In genomic region chr6:28421469-28422000, GRCm38 (mm10) we compare ENCODE assay signal across 8 mouse cellular contexts. TPM values are rescaled to one million over a fixed set of nuclear protein-coding genes. Genes with fewer than 3 reads are reported as not detected.
A peak's percentile ranks its signal among the peaks of the same experiment; 100 is the strongest.
DNase-seq lines count a peak whose midpoint lies in the region; ATAC-seq lines count a peak whose summit lies in the region.

No protein-coding gene starts in this region.

- ATAC-seq in heart, embryonic 13.5 days (ENCODE audit: extremely low read depth, insufficient number of reproducible peaks, low FRiP score, low TSS enrichment) = peak; percentile 86
- peak; percentile 87 for ATAC-seq in liver, embryonic 12.5 days
- ATAC-seq in stomach, embryonic 15.5 days (ENCODE audit: insufficient read depth, low FRiP score, low read depth) = peak; percentile 92

- peak; percentile 98 for DNase-seq in CD4-positive, CD25-positive, alpha-beta regulatory T cell, adult 2 months (ENCODE audit: low read depth, low spot score)
- peak; percentile 82 for DNase-seq in fat pad, adult 2 months (ENCODE audit: extremely low read depth, low read depth, low spot score)
- DNase-seq in kidney, postnatal 10 days = peak; percentile 97
- peak; percentile 91 to 96 for DNase-seq in natural killer cell, adult 2 months (ENCODE audit: low spot score in 2 of 2)

- H3K27me3 ChIP-seq in heart, embryonic 13.5 days (replicated peaks) = no peaks in the 10 kb centered on the region
- no peaks in the 10 kb centered on the region for H3K27me3 ChIP-seq in liver, embryonic 12.5 days (replicated peaks)
- no peaks in the 10 kb centered on the region for H3K27me3 ChIP-seq in stomach, embryonic 15.5 days (replicated peaks)

- peak overlapping the region; percentile 91 for H3K4me3 ChIP-seq in brown adipose tissue, adult 24 weeks (ENCODE audit: insufficient read depth, low read depth, low read length)
- H3K4me3 ChIP-seq in heart, embryonic 13.5 days = peak overlapping the region; percentile 74
- H3K4me3 ChIP-seq in liver, embryonic 12.5 days = peak overlapping the region; percentile 80
- H3K4me3 ChIP-seq in stomach, embryonic 15.5 days (replicated peaks) = peak overlapping the region; percentile 81

- peaks cover 45% of the 10 kb centered on the region for H3K36me3 ChIP-seq in heart, embryonic 13.5 days
- H3K36me3 ChIP-seq in liver, embryonic 12.5 days = peaks cover 49% of the 10 kb centered on the region
- H3K36me3 ChIP-seq in stomach, embryonic 15.5 days = peaks cover 23% of the 10 kb centered on the region

- H3K4me1 ChIP-seq in brown adipose tissue, adult 24 weeks (ENCODE audit: control insufficient read depth, insufficient read depth, insufficient read length, low read length) = peaks cover 26% of the 10 kb centered on the region
- H3K4me1 ChIP-seq in heart, embryonic 13.5 days = peaks cover 66% of the 10 kb centered on the region
- peaks cover 60% of the 10 kb centered on the region for H3K4me1 ChIP-seq in liver, embryonic 12.5 days
- H3K4me1 ChIP-seq in stomach, embryonic 15.5 days = peaks cover 22% of the 10 kb centered on the region

- H3K27ac ChIP-seq in brown adipose tissue, adult 24 weeks (replicated peaks; ENCODE audit: low read depth, low read length) = peak overlapping the region; percentile 74
- H3K27ac ChIP-seq in heart, embryonic 13.5 days (replicated peaks) = peak overlapping the region; percentile 55
- peak overlapping the region; percentile 92 for H3K27ac ChIP-seq in liver, embryonic 12.5 days
- peak overlapping the region; percentile 79 for H3K27ac ChIP-seq in stomach, embryonic 15.5 days

- H3K9me3 ChIP-seq in heart, embryonic 13.5 days = no peaks in the 10 kb centered on the region
- no peaks in the 10 kb centered on the region for H3K9me3 ChIP-seq in liver, embryonic 12.5 days (replicated peaks)
- no peaks in the 10 kb centered on the region for H3K9me3 ChIP-seq in stomach, embryonic 15.5 days

- H3K4me2 ChIP-seq in heart, embryonic 13.5 days = peak overlapping the region; percentile 97
- peak overlapping the region; percentile 94 for H3K4me2 ChIP-seq in liver, embryonic 12.5 days
- peak overlapping the region; percentile 79 for H3K4me2 ChIP-seq in stomach, embryonic 15.5 days

- under 1% methylated on average over 27 of the region's 27 CpGs for WGBS in heart, embryonic 13.5 days
- WGBS in liver, embryonic 12.5 days (ENCODE audit: insufficient replicate concordance) = under 1% methylated on average over 27 of the region's 27 CpGs
- under 1% methylated on average over 27 of the region's 27 CpGs for WGBS in stomach, embryonic 15.5 days

- H3K9ac ChIP-seq in heart, embryonic 13.5 days = peak overlapping the region; percentile 89
- peak overlapping the region; percentile 88 for H3K9ac ChIP-seq in liver, embryonic 12.5 days
- peak overlapping the region; percentile 72 for H3K9ac ChIP-seq in stomach, embryonic 15.5 days

RNA-seq across cellular contexts. Expression of gene Arf5, which starts 1.8 kb away (rescaled TPM):
- 65.6 and 67.5 TPM in 2 replicates for polyA plus RNA-seq in brown adipose tissue, adult 24 weeks (2012; ENCODE audit: insufficient read depth, insufficient read length, missing spikeins)
- polyA plus RNA-seq in heart, embryonic 13.5 days (2015; fragmentation: Nextera tagmentation; extraction: Ambion mirVana) = 231 and 250 TPM in 2 replicates
- 370 and 395 TPM in 2 replicates for polyA plus RNA-seq in liver, embryonic 12.5 days (2016; fragmentation: Nextera tagmentation; extraction: Ambion mirVana)
- polyA plus RNA-seq in stomach, embryonic 15.5 days (2015; fragmentation: Nextera tagmentation; extraction: Ambion mirVana) = 296 and 340 TPM in 2 replicates

RNA-seq across cellular contexts. Expression of gene Fscn3, which starts 6.1 kb away (rescaled TPM):
- polyA plus RNA-seq in brown adipose tissue, adult 24 weeks (2012; ENCODE audit: insufficient read depth, insufficient read length, missing spikeins) = not detected in 2 replicates
- polyA plus RNA-seq in heart, embryonic 13.5 days (2015; fragmentation: Nextera tagmentation; extraction: Ambion mirVana) = not detected in 2 replicates
- 0.38 and 0.41 TPM in 2 replicates for polyA plus RNA-seq in liver, embryonic 12.5 days (2016; fragmentation: Nextera tagmentation; extraction: Ambion mirVana)
- polyA plus RNA-seq in stomach, embryonic 15.5 days (2015; fragmentation: Nextera tagmentation; extraction: Ambion mirVana) = not detected in 2 replicates

RNA-seq across cellular contexts. Expression of gene Gcc1, which starts 6.7 kb away (rescaled TPM):
- polyA plus RNA-seq in brown adipose tissue, adult 24 weeks (2012; ENCODE audit: insufficient read depth, insufficient read length, missing spikeins) = 4.1 and 5.7 TPM in 2 replicates
- 5.4 TPM in 2 replicates for polyA plus RNA-seq in heart, embryonic 13.5 days (2015; fragmentation: Nextera tagmentation; extraction: Ambion mirVana)
- 5.5 and 6.7 TPM in 2 replicates for polyA plus RNA-seq in liver, embryonic 12.5 days (2016; fragmentation: Nextera tagmentation; extraction: Ambion mirVana)
- polyA plus RNA-seq in stomach, embryonic 15.5 days (2015; fragmentation: Nextera tagmentation; extraction: Ambion mirVana) = 9.7 and 9.9 TPM in 2 replicates

RNA-seq across cellular contexts. Expression of gene Zfp800, which starts 23.7 kb away (rescaled TPM):
- 6.8 and 11.5 TPM in 2 replicates for polyA plus RNA-seq in brown adipose tissue, adult 24 weeks (2012; ENCODE audit: insufficient read depth, insufficient read length, missing spikeins)
- polyA plus RNA-seq in heart, embryonic 13.5 days (2015; fragmentation: Nextera tagmentation; extraction: Ambion mirVana) = 10.3 and 12.6 TPM in 2 replicates
- 40.5 and 42.0 TPM in 2 replicates for polyA plus RNA-seq in liver, embryonic 12.5 days (2016; fragmentation: Nextera tagmentation; extraction: Ambion mirVana)
- polyA plus RNA-seq in stomach, embryonic 15.5 days (2015; fragmentation: Nextera tagmentation; extraction: Ambion mirVana) = 22.6 and 27.6 TPM in 2 replicates

RNA-seq across cellular contexts. Expression of gene Pax4, which starts 27.6 kb away (rescaled TPM):
- polyA plus RNA-seq in brown adipose tissue, adult 24 weeks (2012; ENCODE audit: insufficient read depth, insufficient read length, missing spikeins) = not detected in 2 replicates
- not detected in 2 replicates for polyA plus RNA-seq in heart, embryonic 13.5 days (2015; fragmentation: Nextera tagmentation; extraction: Ambion mirVana)
- polyA plus RNA-seq in liver, embryonic 12.5 days (2016; fragmentation: Nextera tagmentation; extraction: Ambion mirVana) = not detected in 2 replicates
- 1.6 and 2.5 TPM in 2 replicates for polyA plus RNA-seq in stomach, embryonic 15.5 days (2015; fragmentation: Nextera tagmentation; extraction: Ambion mirVana)

Comparison
In these comparisons a context has a peak if more than half of its experiments do, and no peak if none do; other contexts are left out.
1. Peak in every context shown above with its lines: DNase-seq, ATAC-seq, H3K4me3 ChIP-seq and H3K27ac ChIP-seq.